Mouse (Mus musculus) spleen, adult 12 weeks (tissue): ENCODE data around the gene Smarcd2.
A peak's percentile ranks its signal among the peaks of the same experiment; 100 is the strongest.
"Not testable (repeated sequence)": the region's sequence is repeated elsewhere in the genome, so short reads cannot be mapped to it uniquely, and the experiment has no call there.

ENCODE experiments used
- DNase-seq: peaks from one replicate; pipeline ENCODE4 v3.0.0; 2022; ENCODE audit warnings: low spot score

The Smarcd2 gene

DNA sequence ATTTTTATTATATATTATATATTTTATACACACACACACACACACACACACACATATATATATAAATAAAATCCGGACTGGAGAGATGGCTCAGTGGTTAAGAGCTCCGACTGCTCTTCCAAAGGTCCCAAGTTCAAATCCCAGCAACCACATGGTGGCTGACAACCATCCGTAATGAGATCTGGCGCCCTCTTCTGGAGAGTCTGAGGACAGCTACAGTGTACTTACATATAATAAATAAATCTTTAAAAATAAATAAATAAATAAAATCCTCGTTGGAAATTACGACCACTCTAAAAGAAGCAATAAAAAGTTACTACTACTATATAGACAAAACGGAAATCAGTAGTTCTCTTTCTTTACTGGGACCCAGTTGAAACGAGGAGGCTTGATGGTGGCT is 38.8 kb downstream of the Smarcd2 start:
- DNase-seq = not testable (repeated sequence)

DNA sequence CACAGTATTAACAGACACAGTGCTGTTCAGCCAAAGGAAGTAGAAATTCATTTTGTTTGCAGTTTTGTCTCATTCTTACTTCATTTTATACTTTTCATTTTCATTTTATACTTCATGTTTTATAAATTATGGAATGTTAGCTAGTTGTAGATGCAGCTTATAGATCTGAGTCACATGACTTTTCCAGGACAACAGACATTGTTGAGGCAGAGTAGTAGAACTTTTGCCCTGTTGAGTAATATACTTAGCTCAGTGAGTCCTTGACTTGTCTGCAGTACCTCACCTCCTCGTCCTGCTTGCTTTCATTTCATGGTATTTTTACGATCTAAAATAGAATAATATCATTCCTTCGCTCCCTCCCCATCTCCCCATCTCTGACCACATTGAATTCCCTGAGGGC is 52.2 kb downstream of the Smarcd2 start:
- no peak for DNase-seq

DNA sequence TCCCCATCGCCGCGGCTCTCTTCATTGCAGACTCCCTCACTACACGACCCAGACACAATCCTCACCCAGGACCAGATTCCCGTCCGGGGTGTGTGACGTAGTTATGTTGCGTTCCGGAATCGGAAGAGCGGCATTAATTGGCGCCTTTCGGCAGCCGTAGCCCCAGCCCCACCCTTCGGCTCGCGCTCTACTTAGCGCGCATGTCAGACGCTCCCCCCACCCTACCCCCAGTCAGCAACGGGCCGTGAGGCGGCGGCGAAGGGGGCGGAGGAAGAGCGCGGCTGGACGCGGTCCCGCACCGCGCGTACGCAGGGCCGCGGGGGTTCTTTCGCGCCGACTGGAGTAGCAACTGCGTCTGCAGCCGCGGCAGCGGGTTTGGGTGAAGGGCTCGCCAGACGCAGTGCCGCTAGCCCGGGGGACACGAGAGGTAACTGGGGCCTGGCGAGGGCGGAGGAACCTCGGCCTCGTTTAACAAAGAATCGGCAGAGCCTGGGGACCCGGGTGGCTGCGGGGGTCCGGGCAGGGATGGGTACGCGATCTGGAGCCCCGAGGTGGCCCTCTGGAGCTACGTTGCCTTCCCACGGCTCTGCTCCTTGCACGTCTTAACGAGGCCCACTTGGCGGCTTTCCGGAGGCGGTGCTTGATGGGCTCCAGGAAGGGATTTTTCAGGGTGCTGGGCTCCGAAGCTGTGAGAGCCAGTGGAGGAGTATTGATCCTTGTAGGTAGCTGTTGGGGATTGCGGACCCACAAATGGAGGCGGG is 55.9 kb downstream of the Smarcd2 start, which contains the start of gene Ddx42:
TSS of gene Ddx42 (plus strand) at position 197 of the 761 bp plus-strand sequence.
- DNase-seq = peak; percentile 84

DNA sequence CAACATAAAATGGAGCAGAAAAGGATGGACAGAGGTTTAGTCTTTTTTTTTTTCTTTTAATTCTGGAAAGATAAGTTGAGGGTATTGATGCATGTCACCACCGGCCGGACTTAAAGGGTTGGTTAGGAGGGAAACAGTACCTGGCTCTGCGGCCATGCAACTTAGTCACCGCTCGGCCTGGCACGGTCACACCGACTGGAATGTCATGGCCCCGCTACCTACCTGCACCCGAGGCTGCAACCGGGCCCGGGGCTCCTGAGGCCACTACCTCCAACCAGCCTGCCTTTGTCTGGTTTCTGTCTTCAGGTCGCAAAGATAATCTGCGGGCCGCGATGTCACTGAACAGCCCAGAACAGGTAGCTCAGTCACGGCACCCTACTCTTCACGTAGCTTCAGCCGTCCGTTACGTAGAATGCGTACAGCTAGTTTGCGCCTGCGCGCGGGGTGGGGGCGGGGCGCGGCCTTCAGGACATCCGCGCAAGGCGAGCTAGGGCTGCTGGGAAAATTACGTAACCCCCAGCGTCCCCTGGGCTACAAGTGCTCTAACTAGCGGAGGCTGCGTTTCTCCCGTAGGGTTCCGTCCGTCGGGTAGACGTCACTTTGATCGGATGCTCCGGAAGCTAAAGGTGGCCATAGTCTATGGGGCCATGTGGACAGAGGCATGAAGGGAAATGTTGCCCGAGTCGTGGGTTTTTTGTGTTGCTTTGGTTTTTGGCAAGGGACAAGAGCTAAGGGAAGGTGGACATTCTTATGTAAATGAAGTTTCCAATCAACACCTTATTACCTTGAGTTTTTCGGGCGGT is 56.6 kb downstream of the Smarcd2 start, which contains the start of gene Ccdc47:
TSS of gene Ccdc47 (minus strand) at position 418 of the 803 bp plus-strand sequence.
- peak; percentile 88 for DNase-seq

DNA sequence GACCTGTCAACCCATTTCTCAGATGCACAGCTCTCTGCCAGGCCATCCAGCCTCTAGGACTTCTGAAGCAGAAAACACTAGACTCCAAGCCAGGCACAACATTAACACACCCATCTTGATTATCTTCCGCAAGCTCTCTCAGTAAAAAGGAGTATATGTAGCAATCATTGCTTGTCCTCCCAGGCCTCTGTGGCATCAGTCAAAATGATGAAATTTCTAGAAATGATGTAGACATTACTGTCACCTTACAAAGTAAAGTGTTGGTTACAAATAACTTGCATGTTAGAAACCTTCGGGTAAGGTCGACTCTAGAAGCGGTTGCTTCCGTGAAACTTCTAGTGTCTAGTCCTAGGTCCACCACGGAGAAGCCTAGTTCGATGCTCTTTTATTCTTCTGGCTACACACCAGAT is 57.3 kb downstream of the Smarcd2 start:
- no peak for DNase-seq

DNA sequence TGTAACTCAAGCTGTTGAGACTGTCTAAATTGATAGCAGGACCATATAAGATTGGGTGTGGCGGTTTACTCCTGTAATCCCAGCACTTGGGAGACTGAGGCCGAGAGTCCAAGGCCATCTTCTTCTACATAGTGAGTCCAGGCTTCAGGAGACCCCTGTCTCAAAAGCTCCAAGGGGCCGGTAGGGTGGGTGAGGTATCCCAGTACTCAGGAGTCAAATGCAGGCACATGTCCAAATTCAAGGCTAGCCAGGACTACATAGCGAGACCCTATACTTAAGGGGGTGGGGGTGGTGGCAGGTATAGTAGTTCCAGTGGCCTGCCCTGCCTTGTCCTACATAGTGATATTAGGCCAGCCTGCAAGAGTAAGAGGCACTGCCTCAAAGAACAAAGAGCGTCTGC is 57.9 kb downstream of the Smarcd2 start:
- no peak for DNase-seq
